Mouse (Mus musculus) hindbrain, embryonic 12.5 days (tissue): Measurements from ENCODE around the gene Vars. TPM values are rescaled to one million over a fixed set of nuclear protein-coding genes. Genes with fewer than 3 reads are reported as not detected.

ENCODE experiments used
- ATAC-seq: fragments of 200-750 bp; cut with Nextera tagmentation; 2 replicates; pipeline ENCODE4 v1.8.0; 2017; ENCODE audit warnings: moderate TSS enrichment; ENCODE audit not compliant: low FRiP score
- H3K27ac ChIP-seq: fragments of 300-500 bp; sonication (generic); 2 replicates; pipeline ENCODE4 v1.5.1; 2016; ENCODE audit warnings: mild to moderate bottlenecking
- H3K27me3 ChIP-seq: fragments of 300-500 bp; sonication (generic); 2 replicates; pipeline ENCODE4 v1.6.1; 2016; ENCODE audit warnings: mild to moderate bottlenecking
- H3K36me3 ChIP-seq: fragments of 300-500 bp; sonication (generic); 2 replicates; pipeline ENCODE4 v1.6.1; 2016; ENCODE audit warnings: mild to moderate bottlenecking
- H3K4me1 ChIP-seq: fragments of 300-500 bp; sonication (generic); 2 replicates; pipeline ENCODE4 v1.6.1; 2016
- H3K4me2 ChIP-seq: fragments of 300-500 bp; sonication (generic); replicated peaks from 2 replicates; pipeline ENCODE4 v1.6.1; 2016; ENCODE audit warnings: mild to moderate bottlenecking
- H3K4me3 ChIP-seq: fragments of 300-500 bp; sonication (generic); 2 replicates; pipeline ENCODE4 v1.5.1; 2016; ENCODE audit warnings: mild to moderate bottlenecking
- H3K9ac ChIP-seq: fragments of 300-500 bp; sonication (generic); 2 replicates; pipeline ENCODE4 v1.6.1; 2016; ENCODE audit warnings: mild to moderate bottlenecking, moderate library complexity
- H3K9me3 ChIP-seq: fragments of 300-500 bp; sonication (generic); replicated peaks from 2 replicates; pipeline ENCODE4 v1.6.1; 2016; ENCODE audit warnings: mild to moderate bottlenecking
- WGBS: fragments of 180-500 bp; shearing (Covaris S2); methylation state at CpG from one replicate; pipeline ENCODE4 v1.1.7; 2016; 5-methylcytosine and 5-hydroxymethylcytosine counted together
- polyA plus RNA-seq: library from polyadenylated mRNA; unstranded; fragments of >200 nt; fragmentation: Nextera tagmentation; extraction: Ambion mirVana; gene quantifications from 2 replicates; pipeline ENCODE4 v1.2.1, GENCODE M21; 2016

Vars gene
- polyA plus RNA-seq, 1 experiment from 2014 or later = 110 TPM

DNA sequence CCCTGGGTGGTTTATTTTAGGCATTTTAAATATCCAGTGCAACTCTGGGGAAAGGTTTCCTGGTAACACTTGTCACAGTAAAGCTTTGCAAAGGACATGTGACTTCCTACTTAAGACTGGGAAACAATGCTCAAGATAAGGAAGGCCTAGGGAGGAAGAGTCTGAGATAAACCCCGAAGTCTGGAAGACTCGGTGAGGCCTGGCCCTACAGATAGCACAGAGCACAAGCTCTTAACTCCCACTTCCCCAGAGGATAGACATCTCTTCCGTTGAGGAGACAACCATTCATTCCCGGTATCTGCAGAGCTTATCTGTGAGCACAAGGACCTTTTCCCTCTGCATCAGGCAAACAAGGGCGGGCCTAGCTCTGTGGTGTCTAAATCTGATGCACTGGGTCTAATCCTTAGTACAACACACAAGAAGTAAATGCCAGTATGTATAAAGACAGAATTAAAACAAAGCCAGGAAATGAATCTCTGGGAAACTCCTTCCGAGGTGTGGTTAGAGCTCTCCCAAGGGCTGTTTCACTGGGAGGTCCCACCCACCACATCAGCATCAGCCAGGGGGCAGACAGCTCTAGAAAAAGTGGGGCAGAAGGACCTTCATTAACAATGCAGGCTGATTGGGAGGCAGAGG is 21.2 kb downstream of the Vars start:
- no peaks in the 10 kb centered on the region for H3K9me3 ChIP-seq
- no peaks in the 10 kb centered on the region; the same call in 1 of the 2 replicates for H3K27me3 ChIP-seq
- no peak overlapping the region for H3K4me2 ChIP-seq
- peaks cover 19% of the 10 kb centered on the region for H3K4me1 ChIP-seq
- no peak for ATAC-seq
- no peak overlapping the region for H3K9ac ChIP-seq
- 0 out of 2 replicates have a peak overlapping the region, but pooled peaks have one; percentile 8 for H3K27ac ChIP-seq
- H3K36me3 ChIP-seq = peaks cover 7% of the 10 kb centered on the region
- H3K4me3 ChIP-seq = no peak overlapping the region
- WGBS = 68% methylated on average over 6 of the region's 6 CpGs

DNA sequence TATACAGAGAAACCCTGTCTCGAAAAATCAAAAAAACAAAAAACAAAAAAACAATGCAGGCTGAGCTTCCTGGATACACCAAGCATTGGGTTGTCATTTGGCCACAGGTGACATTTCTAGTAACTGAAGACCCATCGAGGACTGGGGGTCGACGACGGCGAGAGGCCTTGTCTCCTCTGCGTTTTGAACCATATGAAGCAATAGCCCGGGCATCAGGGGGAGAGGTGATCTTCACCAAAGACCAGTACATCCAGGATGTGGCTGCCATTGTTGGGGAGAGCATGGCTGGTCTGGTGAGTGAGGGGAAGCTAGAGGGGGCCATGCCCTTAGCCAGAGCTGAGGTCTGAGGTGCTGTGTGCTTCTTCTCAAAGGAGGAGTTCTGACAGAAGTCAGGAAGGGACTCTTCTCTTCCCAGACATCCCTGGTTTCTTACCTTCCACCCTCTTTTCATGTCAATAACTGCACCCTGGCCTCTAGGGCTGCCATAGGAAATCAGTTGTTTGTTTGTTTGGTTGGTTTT is 21.8 kb downstream of the Vars start:
- H3K4me3 ChIP-seq = no peak overlapping the region
- no peak overlapping the region for H3K9ac ChIP-seq
- H3K4me1 ChIP-seq = peaks cover 26% of the 10 kb centered on the region
- H3K4me2 ChIP-seq = no peak overlapping the region
- WGBS = 96% methylated on average over 8 of the region's 8 CpGs
- H3K27me3 ChIP-seq = no peaks in the 10 kb centered on the region; the same call in 1 of the 2 replicates
- no peak overlapping the region for H3K27ac ChIP-seq
- peaks cover 3% of the 10 kb centered on the region; the same call in 1 of the 2 replicates for H3K36me3 ChIP-seq
- no peak for ATAC-seq
- H3K9me3 ChIP-seq = no peaks in the 10 kb centered on the region

DNA sequence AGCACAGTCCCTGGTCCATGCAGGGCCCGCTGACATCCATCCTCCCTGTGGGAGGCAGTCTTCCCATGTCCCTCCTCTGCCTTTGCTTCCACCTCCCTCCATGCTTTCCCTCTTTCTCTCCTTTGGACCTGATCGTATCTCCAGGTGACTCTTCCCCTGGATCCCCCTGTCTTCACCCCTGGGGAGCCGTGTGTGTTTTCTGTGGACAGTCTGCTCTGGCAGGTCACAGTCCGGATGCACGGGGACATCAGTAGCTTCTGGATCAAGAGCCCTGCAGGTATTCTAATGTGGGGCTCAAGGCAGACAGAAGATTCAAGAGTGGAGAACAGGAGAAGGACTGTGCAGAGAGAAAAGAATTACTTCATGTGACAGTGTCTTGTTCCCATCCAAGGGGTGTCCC is 22.4 kb downstream of the Vars start:
- no peak overlapping the region for H3K27ac ChIP-seq
- no peak for ATAC-seq

DNA sequence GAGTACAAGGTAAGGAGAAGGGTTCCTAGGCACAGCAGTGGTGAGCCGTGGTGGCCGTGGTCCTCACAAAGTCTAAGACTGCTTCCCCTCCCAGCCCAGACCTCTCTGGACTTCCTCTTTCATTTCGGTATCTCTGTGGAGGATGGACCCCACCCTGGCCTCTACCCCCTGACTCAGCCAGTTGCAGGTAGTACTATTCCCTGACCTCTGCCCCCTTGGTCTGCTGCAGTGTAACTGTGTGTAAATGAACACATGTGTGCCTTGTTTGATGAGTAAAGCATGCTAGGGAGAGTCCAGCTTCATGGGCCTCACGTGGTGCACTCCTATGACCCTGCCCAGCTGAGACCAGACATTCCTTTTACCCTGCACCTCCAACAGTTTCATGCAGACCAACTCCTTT is 23.0 kb downstream of the Vars start:
- H3K27ac ChIP-seq = no peak overlapping the region
- H3K36me3 ChIP-seq = no peaks in the 10 kb centered on the region
- H3K4me3 ChIP-seq = no peak overlapping the region
- no peaks in the 10 kb centered on the region for H3K9me3 ChIP-seq
- 71% methylated on average over 4 of the region's 4 CpGs for WGBS
- no peak overlapping the region for H3K9ac ChIP-seq
- no peak overlapping the region for H3K4me2 ChIP-seq
- no peak for ATAC-seq
- no peaks in the 10 kb centered on the region; the same call in 1 of the 2 replicates for H3K27me3 ChIP-seq
- peaks cover 28% of the 10 kb centered on the region for H3K4me1 ChIP-seq

More for the DNA sequence above, 22.4 kb downstream of the Vars start:
- H3K4me2 ChIP-seq = no peak overlapping the region
- H3K27me3 ChIP-seq = no peaks in the 10 kb centered on the region; the same call in 1 of the 2 replicates
- H3K4me3 ChIP-seq = no peak overlapping the region
- no peaks in the 10 kb centered on the region for H3K9me3 ChIP-seq
- H3K36me3 ChIP-seq = no peaks in the 10 kb centered on the region
- H3K9ac ChIP-seq = no peak overlapping the region
- H3K4me1 ChIP-seq = peaks cover 28% of the 10 kb centered on the region
- 81% methylated on average over 5 of the region's 5 CpGs for WGBS

DNA sequence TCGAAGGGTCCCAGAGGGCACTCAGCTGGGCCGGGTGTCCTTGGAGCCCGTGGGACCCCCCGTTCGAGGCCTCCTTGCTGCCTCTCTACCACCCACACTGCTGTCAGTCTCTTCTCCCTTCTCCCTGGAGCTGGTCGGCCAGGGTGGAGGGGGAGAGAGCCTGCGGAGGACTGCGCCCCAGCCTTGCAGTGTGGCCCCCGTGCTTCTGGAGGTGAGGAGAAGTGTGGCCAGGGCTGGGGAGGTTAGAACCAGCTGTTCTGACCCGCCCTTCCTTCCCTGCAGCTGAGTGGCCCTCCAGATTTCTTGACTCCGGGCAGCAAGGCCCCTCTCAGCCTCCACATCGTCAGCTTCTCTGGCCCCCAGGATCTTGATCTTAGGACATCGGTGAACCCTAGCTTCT is 23.5 kb downstream of the Vars start:
- H3K4me1 ChIP-seq = peaks cover 28% of the 10 kb centered on the region

DNA sequence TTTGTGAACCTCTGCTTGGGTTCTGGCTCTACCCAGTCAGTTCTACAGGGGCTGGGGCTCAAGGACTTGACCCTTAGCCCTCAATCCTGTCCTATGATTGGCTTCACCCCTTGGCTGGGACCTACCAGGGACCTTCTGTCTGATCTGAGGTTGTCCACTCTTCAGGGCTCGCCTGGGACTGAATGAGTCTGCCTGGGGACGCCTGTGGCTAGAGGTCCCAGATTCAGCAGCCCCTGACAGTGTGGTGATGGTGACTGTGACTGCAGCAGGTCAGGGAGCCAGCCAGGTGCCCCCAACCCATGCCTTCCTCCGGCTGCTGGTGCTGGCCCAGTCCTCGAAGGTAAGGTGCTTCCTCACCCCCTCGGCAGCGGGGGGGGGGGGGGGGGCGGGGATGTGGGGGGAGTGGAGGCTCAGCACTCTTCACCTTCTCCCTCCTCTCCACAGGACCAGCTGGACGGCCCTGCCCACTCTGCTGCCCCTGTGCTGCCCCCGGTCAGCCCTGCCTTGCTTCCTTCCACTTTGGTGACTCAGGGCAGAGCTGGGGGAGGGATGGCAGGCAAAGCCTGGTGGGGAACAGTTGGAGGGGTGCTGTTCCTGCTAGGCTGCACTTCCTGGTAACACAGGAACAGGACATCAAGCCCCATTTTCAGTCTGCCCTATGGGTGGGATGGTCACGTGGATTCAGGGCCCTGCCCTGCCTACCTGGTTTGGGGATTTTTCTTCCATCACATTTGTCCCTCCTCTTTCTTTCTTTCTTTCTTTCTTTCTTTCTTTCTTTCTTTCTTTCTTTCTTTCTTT is 24.1 kb downstream of the Vars start:
- peaks cover 32% of the 10 kb centered on the region for H3K4me1 ChIP-seq
- H3K27ac ChIP-seq = no peak overlapping the region
- H3K36me3 ChIP-seq = no peaks in the 10 kb centered on the region
- no peak overlapping the region for H3K4me2 ChIP-seq
- WGBS = 49% methylated on average over 9 of the region's 10 CpGs
- no peak for ATAC-seq
- H3K27me3 ChIP-seq = no peaks in the 10 kb centered on the region; the same call in 1 of the 2 replicates
- no peaks in the 10 kb centered on the region for H3K9me3 ChIP-seq
- H3K4me3 ChIP-seq = no peak overlapping the region
- H3K9ac ChIP-seq = no peak overlapping the region

More for the DNA sequence above, 23.5 kb downstream of the Vars start:
- 71% methylated on average over 13 of the region's 13 CpGs for WGBS
- H3K27me3 ChIP-seq = no peaks in the 10 kb centered on the region; the same call in 1 of the 2 replicates
- H3K4me3 ChIP-seq = no peak overlapping the region
- no peaks in the 10 kb centered on the region for H3K9me3 ChIP-seq
- no peak overlapping the region for H3K27ac ChIP-seq
- H3K36me3 ChIP-seq = no peaks in the 10 kb centered on the region
- H3K9ac ChIP-seq = peak overlapping the region; percentile 14; the same call in 1 of the 2 replicates
- ATAC-seq = no peak
- H3K4me2 ChIP-seq = no peak overlapping the region

DNA sequence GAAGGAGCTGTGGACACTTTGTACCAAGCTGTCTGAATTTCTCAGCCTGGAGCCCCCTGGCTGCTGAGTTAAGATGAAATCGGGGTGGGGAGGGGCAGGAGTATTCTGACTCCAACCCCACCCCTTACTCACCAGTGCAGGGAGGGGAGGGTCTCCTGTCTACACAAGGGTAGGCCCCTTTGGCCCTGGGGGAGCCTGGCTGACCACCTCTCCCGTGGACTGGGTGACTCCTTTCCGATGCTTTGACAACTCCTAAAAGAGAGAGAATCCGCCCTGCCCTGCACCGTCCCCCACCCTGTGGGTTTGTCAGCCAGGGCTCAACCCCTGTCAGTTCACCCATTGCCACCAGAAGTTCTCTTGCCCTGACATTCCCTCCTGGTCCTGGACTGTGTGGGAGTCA is 25.4 kb downstream of the Vars start:
- no peaks in the 10 kb centered on the region for H3K36me3 ChIP-seq
- H3K4me1 ChIP-seq = peaks cover 35% of the 10 kb centered on the region
- WGBS = 80% methylated on average over 5 of the region's 5 CpGs
- no peak overlapping the region for H3K4me3 ChIP-seq
- no peaks in the 10 kb centered on the region; the same call in 1 of the 2 replicates for H3K27me3 ChIP-seq
- H3K9ac ChIP-seq = no peak overlapping the region
- H3K27ac ChIP-seq = no peak overlapping the region
- no peaks in the 10 kb centered on the region for H3K9me3 ChIP-seq
- ATAC-seq = no peak
- no peak overlapping the region for H3K4me2 ChIP-seq

DNA sequence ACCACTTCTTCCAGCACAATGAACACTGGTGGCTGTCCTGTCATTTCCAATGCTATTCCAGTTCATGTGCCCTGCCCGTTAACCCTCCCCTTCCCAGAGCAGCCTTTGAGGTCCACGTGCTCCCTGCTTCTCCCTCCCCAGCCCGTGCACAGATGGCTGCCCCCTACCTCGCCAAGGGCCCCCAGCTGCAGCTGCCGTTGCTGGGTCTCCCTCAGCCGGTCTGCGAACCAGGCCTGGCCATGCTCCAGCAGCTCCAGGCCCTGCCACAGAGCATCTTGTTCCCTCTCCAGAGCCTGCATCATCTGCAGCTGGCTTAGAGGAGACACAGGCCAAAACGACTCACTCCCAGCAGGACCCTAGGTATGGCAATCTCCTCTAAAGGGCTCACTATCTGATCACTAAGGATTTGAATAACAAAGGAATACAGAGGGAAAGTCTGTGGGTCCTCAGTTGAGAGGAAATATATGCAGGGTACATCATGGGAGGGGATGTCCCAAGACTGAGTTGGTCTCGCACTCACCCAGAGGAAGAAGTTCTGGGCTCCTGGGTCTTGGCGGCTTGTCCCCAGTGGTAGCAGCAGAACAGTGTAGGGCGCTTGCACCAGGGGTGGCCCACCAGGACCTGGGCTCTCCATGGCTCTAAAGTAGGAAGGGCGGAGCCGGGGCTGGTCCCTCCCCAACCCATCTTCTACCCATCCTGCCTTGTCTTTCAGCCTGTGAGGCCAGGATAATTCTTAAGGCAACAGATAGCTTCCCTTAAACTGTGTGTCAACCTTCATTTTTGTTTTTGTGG is 26.7 kb downstream of the Vars start, which contains the start of gene Sapcd1:
Gene Sapcd1, minus strand, starts transcription at position 740 of the 792 bp plus-strand sequence.
- Histone ChIP-seq H3K27ac (peak within 1 kb of the TSS; percentile 64), H3K27me3 (no peaks in the 10 kb centered on the region; the same call in 1 of the 2 replicates), H3K4me3 (no peak within 1 kb of the TSS), H3K4me1 (peaks cover 27% of the 10 kb centered on the region), H3K4me2 (peak within 1 kb of the TSS; percentile 20; the same call in 1 of the 2 replicates), H3K9me3 (no peaks in the 10 kb centered on the region), H3K36me3 (no peaks in the 10 kb centered on the region), H3K9ac (peak within 1 kb of the TSS; percentile 27; the same call in 1 of the 2 replicates)
- ATAC-seq = peak; percentile 74
- WGBS = 33% methylated on average over 13 of the region's 13 CpGs

- H3K9me3 ChIP-seq = no peaks in the 10 kb centered on the region
- no peak for ATAC-seq
- H3K4me3 ChIP-seq = no peak overlapping the region
- H3K36me3 ChIP-seq = no peaks in the 10 kb centered on the region
- no peak overlapping the region for H3K27ac ChIP-seq
- WGBS = 74% methylated on average over 2 of the region's 2 CpGs
- no peak overlapping the region for H3K9ac ChIP-seq
- H3K4me1 ChIP-seq = peaks cover 27% of the 10 kb centered on the region
- no peak overlapping the region for H3K4me2 ChIP-seq
- H3K27me3 ChIP-seq = no peaks in the 10 kb centered on the region; the same call in 1 of the 2 replicates
These were observed 27.5 kb downstream of the Vars start for GRCm38 (mm10) chr17:35028315-35028714.

DNA sequence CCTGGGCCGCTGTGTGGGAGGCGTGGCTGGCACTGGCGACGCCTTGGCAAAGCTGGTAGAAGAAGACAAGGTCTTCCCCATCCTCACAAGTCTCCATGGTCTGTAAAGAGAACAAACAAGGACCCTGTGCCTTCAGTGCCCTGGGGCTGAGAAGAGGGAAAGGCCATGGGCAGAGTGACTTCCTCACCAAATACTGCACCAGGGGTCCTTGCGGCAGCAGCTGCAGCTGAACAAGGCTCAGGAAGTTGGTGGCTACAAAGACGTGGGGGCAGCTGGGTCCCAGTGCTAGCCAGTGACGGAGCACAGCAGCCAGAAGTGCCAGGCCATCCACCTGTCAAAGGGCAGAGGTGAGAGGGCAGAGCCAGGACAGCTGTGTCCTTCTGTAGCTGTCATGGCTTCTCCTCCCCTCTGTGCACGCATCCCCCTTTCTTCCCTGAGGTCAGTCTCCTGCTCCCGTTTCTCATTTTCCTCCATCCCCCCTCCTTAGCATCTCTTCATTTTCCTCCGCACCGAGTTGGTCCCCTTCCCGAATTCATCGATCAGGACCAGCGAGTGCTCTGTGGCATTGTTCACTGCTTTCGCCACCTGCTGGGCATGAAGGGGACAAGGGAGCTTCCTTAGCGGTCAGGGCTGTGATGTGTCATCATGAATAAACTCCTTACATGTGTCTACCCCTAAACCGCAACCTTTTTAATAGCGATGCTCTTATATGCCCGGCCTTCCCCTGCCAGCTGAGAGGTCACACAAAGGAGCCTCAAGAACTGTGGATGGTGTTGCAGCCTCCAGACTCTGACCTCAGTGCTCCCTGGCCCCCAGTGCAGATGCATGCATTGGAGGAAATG is 29.1 kb downstream of the Vars start:
- Histone ChIP-seq H3K4me2 (peak overlapping the region; percentile 40), H3K4me3 (no peak overlapping the region), H3K9ac (peak overlapping the region; percentile 47), H3K36me3 (no peaks in the 10 kb centered on the region), H3K27ac (peak overlapping the region; percentile 19; the same call in 1 of the 2 replicates), H3K9me3 (no peaks in the 10 kb centered on the region), H3K27me3 (no peaks in the 10 kb centered on the region), H3K4me1 (peaks cover 27% of the 10 kb centered on the region)
- ATAC-seq = no peak
- 25% methylated on average over 19 of the region's 19 CpGs for WGBS

- H3K4me2 ChIP-seq = no peak overlapping the region
- peaks cover 23% of the 10 kb centered on the region for H3K4me1 ChIP-seq
- H3K9me3 ChIP-seq = no peaks in the 10 kb centered on the region
- ATAC-seq = no peak
- 86% methylated on average over 11 of the region's 11 CpGs for WGBS
- H3K36me3 ChIP-seq = no peaks in the 10 kb centered on the region
- H3K9ac ChIP-seq = no peak overlapping the region
- no peak overlapping the region for H3K4me3 ChIP-seq
- H3K27ac ChIP-seq = no peak overlapping the region
- no peaks in the 10 kb centered on the region for H3K27me3 ChIP-seq
These were observed 30.5 kb downstream of the Vars start for GRCm38 (mm10) chr17:35031272-35031671.
